Mouse (Mus musculus): ENCODE measurements around the gene Dlg2.

Gene Dlg2

DNA sequence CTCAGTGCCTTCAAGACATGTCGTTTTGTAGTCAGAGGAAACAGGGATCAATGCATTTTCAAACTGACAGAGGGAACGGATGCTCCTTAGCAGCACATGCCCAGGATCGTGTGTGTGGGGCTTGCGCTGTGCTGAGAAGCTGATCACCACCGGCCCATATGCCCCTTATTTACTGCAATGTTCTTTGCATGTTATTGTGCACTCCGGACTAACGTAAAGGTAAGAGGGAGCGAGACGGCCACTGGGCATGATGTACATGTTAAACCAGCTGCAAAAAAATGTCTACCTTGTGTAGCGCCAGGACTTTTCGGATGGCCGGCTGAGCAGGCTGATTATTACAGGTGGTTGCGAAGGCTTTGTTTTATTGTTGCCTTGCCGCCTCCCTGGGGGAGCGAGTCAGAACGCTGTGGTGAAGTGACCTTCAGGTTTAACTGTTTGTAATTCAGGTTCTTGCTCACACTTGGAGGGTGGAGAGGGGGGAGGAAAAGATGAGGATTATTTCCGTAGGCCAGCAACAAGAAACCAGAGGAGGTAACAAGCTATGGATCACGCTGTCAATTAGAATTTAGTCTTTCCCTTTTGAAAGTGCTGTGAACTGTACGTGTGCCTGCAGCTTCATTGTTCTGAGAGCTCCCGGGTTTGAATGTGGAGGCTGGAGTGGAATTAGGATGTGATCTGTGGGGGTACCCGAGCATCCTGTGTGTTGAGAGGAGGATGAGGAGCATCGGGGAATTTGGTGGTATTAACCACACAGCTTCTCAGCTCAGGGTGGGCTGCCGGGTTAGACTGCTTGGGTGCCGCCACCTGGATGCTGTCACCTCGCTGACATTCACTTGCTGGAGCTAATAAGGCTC, 614.6 kb downstream of the Dlg2 start:
- DNase-seq: peak; percentile 13

DNA sequence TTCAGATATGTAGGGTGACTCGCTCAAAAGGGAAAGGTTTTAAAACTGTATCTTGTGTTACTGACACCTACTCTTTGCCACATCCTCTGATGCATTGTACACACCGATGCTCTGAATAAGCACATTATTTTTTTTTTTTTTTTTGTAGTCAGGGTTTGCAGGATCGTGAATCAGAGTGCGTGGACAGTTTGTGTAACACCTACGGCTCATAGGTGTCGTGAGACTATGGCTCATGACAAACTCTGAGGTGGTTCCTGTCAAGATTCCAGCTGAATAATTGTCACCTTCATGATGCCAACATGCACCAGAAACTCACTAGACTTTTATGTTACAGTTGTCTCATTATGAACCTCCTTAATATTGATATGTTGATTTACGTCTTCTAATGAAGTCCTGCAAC, 620.0 kb downstream of the Dlg2 start:
- DNase-seq: no peak

- DNase-seq: no peak
Measured at GRCm38 (mm10) chr7:91098521-91098920, 622.0 kb downstream of the Dlg2 start.

DNA sequence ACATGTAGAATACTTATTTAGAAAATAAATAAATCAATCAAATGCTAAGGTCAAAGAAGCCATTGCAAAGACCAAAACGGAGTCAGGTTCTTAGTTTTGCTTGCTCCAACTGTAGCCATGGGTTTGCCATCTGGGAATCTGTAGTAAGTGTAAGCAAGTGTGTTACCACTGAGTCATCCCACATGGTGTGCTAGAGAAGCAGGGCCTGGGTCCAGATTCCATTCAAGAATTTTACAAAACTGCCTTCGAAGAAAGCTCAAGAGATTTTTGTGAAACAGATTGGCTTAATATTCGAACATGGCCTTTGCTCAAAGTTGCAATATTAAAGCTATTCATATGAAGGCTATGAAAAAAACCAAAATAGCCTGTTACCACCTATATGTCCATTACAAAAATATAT, 633.1 kb downstream of the Dlg2 start:
- no peak for DNase-seq

DNA sequence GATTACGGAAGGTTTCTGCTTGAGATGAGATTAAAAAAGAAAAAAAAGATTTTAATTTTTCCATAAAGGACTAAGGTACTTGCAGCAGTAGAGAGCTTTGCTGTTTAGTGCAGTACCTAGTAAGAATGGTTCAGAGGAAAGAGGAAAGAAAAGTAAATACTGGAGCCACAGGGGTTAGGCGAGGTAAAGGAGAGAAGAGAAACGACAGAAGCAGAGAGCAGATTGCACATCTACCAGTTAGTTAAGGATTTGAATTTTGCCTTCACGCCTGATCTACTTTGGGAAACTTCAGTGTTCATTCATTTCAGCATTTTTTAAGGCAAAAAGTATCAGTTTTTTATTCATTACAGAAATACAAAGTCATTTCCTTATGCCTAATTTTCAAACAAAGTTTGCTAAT, 655.7 kb downstream of the Dlg2 start:
- DNase-seq: no peak

DNA sequence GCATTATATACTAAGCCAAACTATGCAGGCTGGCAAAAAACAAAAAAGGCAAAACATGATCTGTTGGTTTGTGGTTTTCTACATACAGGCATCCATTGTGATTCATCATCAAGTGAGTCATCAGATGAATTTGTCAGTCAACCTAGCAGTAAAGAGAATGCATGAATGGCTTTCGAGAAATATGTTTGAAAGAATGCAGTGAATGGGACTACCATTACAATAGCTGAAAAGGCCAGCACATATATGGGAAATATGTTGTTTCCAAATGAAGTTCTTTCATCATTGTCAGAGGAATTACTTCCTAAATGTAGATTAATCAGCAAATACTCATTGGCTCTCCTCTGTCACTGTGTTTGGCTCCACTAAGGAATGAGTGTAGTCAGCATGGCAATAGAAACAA, 677.6 kb downstream of the Dlg2 start:
- DNase-seq: no peak

- DNase-seq: no peak
Measured at GRCm38 (mm10) chr7:91159144-91159543, 682.7 kb downstream of the Dlg2 start.

- no peak for DNase-seq
Measured at GRCm38 (mm10) chr7:91161643-91162175, 685.2 kb downstream of the Dlg2 start.

GRCm38 (mm10) chr7:91173560-91173959, 697.1 kb downstream of the Dlg2 start:
- DNase-seq: no peak

DNA sequence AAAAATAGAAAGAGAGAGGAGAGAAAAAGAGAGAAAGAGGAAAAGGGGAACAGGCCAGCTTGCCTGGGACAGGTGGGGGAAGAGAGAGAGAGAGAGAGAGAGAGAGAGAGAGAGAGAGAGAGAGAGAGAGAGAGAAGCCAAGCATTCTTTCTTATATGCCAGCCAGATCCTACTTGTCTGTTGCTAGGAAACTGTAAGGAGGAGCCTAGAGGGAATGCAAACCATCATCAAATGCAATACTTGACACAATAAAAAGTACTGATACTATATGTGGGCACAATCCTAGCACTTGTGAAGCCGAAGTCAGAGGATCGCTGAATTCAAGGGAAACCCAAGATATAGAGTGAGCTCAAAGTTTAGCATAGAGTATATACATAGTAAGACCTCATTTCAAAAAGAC, 711.7 kb downstream of the Dlg2 start:
- no peak for DNase-seq

GRCm38 (mm10) chr7:91199372-91199771, 722.9 kb downstream of the Dlg2 start:
- DNase-seq: no peak

GRCm38 (mm10) chr7:91208083-91208852, 731.8 kb downstream of the Dlg2 start:
- no peak for DNase-seq

DNA sequence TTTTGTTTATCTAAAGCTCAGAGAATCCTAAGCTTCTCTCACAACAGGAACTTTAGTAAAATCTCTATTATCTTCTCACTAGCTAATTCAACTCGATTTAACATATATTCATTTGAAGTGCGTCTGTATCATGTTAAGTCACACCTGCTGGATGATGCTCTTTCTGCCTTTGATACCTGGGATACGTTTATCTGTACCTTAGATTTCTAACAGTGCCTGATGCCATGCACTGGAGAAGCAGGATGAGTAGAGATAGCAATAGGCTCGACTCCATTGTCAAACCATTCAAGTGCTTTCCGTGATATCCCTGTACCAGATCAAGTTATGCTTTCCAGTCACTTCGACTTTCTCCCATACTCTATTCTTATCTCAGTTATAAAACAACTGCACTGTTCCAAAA, 732.5 kb downstream of the Dlg2 start:
- DNase-seq: no peak

DNA sequence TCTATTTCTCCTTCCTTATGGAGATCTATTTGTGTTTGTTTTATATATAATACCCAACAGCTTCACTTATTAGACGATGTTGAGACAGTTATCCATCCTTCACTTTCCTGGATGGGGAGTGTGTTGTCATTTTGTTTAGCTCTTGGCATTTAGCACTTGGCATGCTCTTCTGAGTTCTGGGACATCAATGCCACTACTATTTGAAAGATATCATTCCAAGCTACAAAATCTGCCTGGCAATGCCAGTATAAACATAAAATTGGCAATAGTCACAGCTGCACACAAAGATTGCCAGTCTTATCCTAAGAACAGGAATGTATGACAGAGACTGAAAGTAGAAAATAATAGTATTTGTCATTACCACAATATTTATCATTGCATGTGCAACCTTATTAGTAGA, 735.8 kb downstream of the Dlg2 start:
- DNase-seq: no peak

- no peak for DNase-seq
Measured at GRCm38 (mm10) chr7:91214921-91215320, 738.4 kb downstream of the Dlg2 start.

GRCm38 (mm10) chr7:91218321-91218987, 742.0 kb downstream of the Dlg2 start:
- DNase-seq: peak in 1 of 2 experiments; percentile 4

GRCm38 (mm10) chr7:91226442-91226841, 750.0 kb downstream of the Dlg2 start:
- peak; percentile 79 to 86 for DNase-seq

DNA sequence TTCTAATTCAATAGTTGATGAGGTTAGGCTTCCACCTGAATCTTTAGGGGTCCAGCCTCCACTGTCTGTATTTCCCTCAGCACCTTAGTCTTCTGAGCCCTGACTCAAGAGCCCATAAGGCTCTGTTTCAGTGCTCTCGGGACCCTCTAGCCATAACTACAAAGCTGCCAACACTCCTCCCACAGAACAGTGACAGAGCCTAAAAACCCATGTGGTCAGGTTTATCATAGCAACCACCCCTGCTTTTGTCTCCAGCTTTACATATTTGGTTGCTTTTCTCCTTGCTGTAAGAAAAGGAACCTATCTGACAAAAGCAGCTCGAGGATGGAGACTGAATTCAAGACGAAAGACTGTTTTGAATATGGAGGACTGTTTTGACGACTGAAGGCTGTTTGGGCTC, 765.2 kb downstream of the Dlg2 start:
- DNase-seq: no peak

DNA sequence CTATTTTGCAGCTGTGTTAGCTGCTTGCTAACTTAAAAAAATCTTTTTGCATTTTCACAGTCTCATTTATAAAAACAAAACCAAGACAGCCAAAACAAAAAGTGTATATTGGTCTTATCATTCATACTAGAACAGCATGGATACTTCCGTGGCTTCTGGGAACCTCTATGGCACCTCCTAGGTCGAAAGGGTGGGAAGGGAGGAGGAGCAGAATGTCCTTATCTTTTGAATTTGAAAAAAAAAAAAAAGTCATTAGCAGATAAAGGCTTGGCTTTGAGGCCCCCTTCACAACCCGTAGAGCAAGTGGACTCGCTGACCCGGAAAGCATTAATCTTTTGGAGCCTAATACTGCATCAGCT, 785.2 kb downstream of the Dlg2 start:
- no peak for DNase-seq

DNA sequence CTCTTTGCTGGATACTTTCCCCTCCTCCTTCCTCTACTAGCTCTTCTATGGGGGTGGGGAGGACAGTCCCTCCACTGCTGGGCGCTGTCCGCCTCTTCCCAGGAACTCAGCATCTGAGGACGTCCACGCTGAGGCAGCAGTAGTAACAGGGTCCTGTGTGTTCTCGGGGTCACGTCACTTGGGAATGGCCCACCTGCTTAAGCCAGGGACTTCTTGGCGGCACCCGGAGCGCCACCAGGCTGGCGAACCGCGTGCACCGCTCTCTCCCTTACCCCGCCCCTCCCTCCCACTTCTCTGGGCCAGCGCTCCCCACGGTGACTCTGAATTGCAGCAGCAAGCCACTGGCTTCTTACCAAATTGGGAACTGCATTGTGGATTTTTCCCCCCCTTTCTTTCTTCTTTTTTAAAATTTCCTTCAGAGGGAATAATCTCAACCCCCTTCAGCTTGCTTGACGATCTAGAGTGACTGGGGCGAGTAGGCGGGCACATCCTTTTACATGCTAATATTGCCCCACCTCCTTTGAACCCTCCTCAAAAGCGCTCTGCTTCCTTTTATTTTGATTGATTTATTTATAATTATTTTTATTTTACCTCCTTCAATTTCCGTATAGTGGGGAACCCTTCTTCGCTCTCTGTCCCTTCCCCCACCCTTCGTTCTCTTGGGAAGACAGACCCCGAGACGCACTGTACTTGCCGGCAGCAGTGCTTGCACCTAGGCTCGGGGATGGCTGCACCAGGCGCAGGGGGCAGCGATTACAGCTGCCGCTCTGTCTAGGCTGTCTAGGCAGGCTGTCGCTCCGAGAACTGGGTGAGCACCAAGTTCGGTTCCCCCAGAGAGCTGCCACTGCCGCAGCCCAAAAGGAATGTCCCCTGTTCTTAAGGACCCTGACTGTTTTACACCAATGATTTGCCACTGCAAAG, 785.8 kb downstream of the Dlg2 start:
- DNase-seq: peak; percentile 68 to 72

DNA sequence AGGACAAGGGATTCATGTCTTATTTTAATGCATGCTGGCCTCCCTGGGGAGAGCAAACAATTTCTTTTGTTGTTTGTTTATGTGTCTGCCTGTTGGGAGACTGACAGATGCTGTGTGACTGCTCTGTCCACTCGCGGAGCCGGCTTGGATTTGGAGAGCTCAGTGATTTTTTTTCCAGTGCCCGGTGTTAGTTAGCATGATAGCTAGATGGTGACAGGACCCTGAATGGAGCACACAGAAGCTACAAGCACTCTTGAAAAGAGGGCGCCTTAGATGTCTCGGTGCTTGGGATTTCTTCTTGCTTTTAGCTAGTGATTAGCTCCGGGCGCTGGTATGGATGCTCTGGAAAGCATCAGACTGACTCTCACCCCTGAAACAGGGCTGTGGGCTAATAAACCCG, 786.5 kb downstream of the Dlg2 start:
- peak; percentile 28 to 48 for DNase-seq

- peak in 1 of 2 experiments; percentile 10 for DNase-seq
Measured at GRCm38 (mm10) chr7:91267764-91268163, 791.3 kb downstream of the Dlg2 start.

Measured in cerebellum, postnatal 10 days (tissue).